Mouse (Mus musculus): ENCODE measurements around the gene Cst10. TPM values are rescaled to one million over a fixed set of nuclear protein-coding genes. Genes with fewer than 3 reads are reported as not detected.

Cst10 gene
- not detected for total RNA-seq (2021)

GRCm38 (mm10) chr2:149404757-149405156 is at the start of gene Cst10:
Gene Cst10 (plus strand): TSS chr2:149405057.
- DNase-seq: no peak

GRCm38 (mm10) chr2:149392951-149393350 is 11.9 kb upstream of the Cst10 start:
- DNase-seq: no peak

GRCm38 (mm10) chr2:149422564-149422963 is 17.7 kb downstream of the Cst10 start:
- peak in 1 of 2 experiments; percentile 1 for DNase-seq
